8 mouse cellular contexts compared by ENCODE assay signal in genomic region chr16:72664806-72665205, GRCm38 (mm10).
A peak's percentile ranks its signal among the peaks of the same experiment; 100 is the strongest.
DNase-seq lines count a peak whose midpoint lies in the region; ATAC-seq lines count a peak whose summit lies in the region.

No protein-coding gene starts in this region.

- no peak for DNase-seq in kidney, adult 18-20 months
- peak; percentile 48 for DNase-seq in neural tube, embryonic 10.5 days (ENCODE audit: extremely low spot score, low spot score)
- no peak for DNase-seq in thymus, postnatal 0 days (ENCODE audit: low spot score)
- DNase-seq in kidney, adult 11 months, result no peak
- DNase-seq in lung, adult 18-20 months, result no peak

- H3K4me2 ChIP-seq in kidney, embryonic 15.5 days, result peak overlapping the region; percentile 81
- peak overlapping the region; percentile 62 for H3K4me2 ChIP-seq in embryonic facial prominence, embryonic 13.5 days
- H3K4me2 ChIP-seq in intestine, embryonic 16.5 days (ENCODE audit: low read depth, low read length), result peak overlapping the region; percentile 90

- no peaks in the 10 kb centered on the region for H3K27me3 ChIP-seq in kidney, embryonic 15.5 days
- H3K27me3 ChIP-seq in embryonic facial prominence, embryonic 13.5 days, result no peaks in the 10 kb centered on the region
- H3K27me3 ChIP-seq in intestine, embryonic 16.5 days (replicated peaks; ENCODE audit: control insufficient read depth, insufficient read depth, low read length), result no peaks in the 10 kb centered on the region

- H3K4me1 ChIP-seq in kidney, embryonic 15.5 days, result peaks cover 19% of the 10 kb centered on the region
- peaks cover 42% of the 10 kb centered on the region for H3K4me1 ChIP-seq in embryonic facial prominence, embryonic 13.5 days
- H3K4me1 ChIP-seq in intestine, embryonic 16.5 days (ENCODE audit: control insufficient read depth, insufficient read depth, low read length), result no peaks in the 10 kb centered on the region

- peak overlapping the region; percentile 98 for H3K27ac ChIP-seq in kidney, embryonic 15.5 days
- H3K27ac ChIP-seq in embryonic facial prominence, embryonic 13.5 days, result peak overlapping the region; percentile 99
- no peak overlapping the region for H3K27ac ChIP-seq in intestine, embryonic 16.5 days (ENCODE audit: low read length)

- no peaks in the 10 kb centered on the region for H3K9me3 ChIP-seq in kidney, embryonic 15.5 days (replicated peaks)
- no peaks in the 10 kb centered on the region for H3K9me3 ChIP-seq in embryonic facial prominence, embryonic 13.5 days
- no peaks in the 10 kb centered on the region for H3K9me3 ChIP-seq in intestine, embryonic 16.5 days (ENCODE audit: control insufficient read depth, low read length)

- no peak for ATAC-seq in kidney, embryonic 15.5 days (replicated peaks; ENCODE audit: low FRiP score)
- ATAC-seq in embryonic facial prominence, embryonic 13.5 days (ENCODE audit: insufficient number of reproducible peaks, insufficient read depth, low FRiP score, low TSS enrichment, low read depth), result no peak
- ATAC-seq in intestine, embryonic 16.5 days, result no peak

- no peaks in the 10 kb centered on the region for H3K36me3 ChIP-seq in kidney, embryonic 15.5 days
- no peaks in the 10 kb centered on the region for H3K36me3 ChIP-seq in embryonic facial prominence, embryonic 13.5 days
- H3K36me3 ChIP-seq in intestine, embryonic 16.5 days (ENCODE audit: control insufficient read depth, insufficient read depth, low read length), result no peaks in the 10 kb centered on the region

- peak overlapping the region; percentile 82 for H3K4me3 ChIP-seq in kidney, embryonic 15.5 days (replicated peaks)
- H3K4me3 ChIP-seq in embryonic facial prominence, embryonic 13.5 days, result peak overlapping the region; percentile 87
- peak overlapping the region; percentile 79 for H3K4me3 ChIP-seq in intestine, embryonic 16.5 days (ENCODE audit: low read length)

- 16% methylated on average over 4 of the region's 4 CpGs for WGBS in kidney, embryonic 15.5 days
- under 1% methylated on average over 4 of the region's 4 CpGs for WGBS in embryonic facial prominence, embryonic 13.5 days
- 27% methylated on average over 4 of the region's 4 CpGs for WGBS in intestine, embryonic 16.5 days

- peak overlapping the region; percentile 65 for H3K9ac ChIP-seq in kidney, embryonic 15.5 days
- peak overlapping the region; percentile 92 for H3K9ac ChIP-seq in embryonic facial prominence, embryonic 13.5 days
- peak overlapping the region; percentile 76 for H3K9ac ChIP-seq in intestine, embryonic 16.5 days (ENCODE audit: low read depth, low read length)
